Mouse (Mus musculus) spleen, adult 2 months (tissue): ENCODE data around the gene Synrg. TPM values are rescaled to one million over a fixed set of nuclear protein-coding genes. Genes with fewer than 3 reads are reported as not detected.

Experiments
- DNase-seq, 2 experiments: peaks; one replicate each; pipeline versions ENCODE4 v3.0.0 to v3.0.0-alpha.2; 2012 to 2021; ENCODE audit warnings: low spot score in 2 of 2, low read depth in 1 of 2
- H3K27ac ChIP-seq: fragments of 200-500 bp; 2 replicates; pipeline ENCODE4 v1.5.1; 2012; ENCODE audit warnings: low read length, inconsistent platforms; ENCODE audit not compliant: insufficient read depth
- H3K27me3 ChIP-seq: fragments of 200-500 bp; 2 replicates; pipeline ENCODE4 v1.6.1; 2012; ENCODE audit warnings: mild to moderate bottlenecking, moderate library complexity, low read length, inconsistent platforms; ENCODE audit not compliant: control insufficient read depth, insufficient read depth
- H3K36me3 ChIP-seq: fragments of 200-500 bp; 2 replicates; pipeline ENCODE4 v1.6.1; 2012; ENCODE audit warnings: mild to moderate bottlenecking, low read length, inconsistent platforms; ENCODE audit not compliant: control insufficient read depth, insufficient read depth
- H3K4me1 ChIP-seq: fragments of 200-500 bp; 2 replicates; pipeline ENCODE4 v1.6.1; 2011; ENCODE audit warnings: inconsistent platforms; ENCODE audit not compliant: control insufficient read depth, insufficient read depth, insufficient read length
- H3K4me3 ChIP-seq: fragments of 200-500 bp; 2 replicates; pipeline ENCODE4 v1.5.1; 2011; ENCODE audit warnings: mild to moderate bottlenecking, inconsistent platforms; ENCODE audit not compliant: insufficient read depth, insufficient read length; ENCODE audit errors: extremely low read depth
- CTCF ChIP-seq: fragments of 200-500 bp; IDR thresholded peaks from 2 replicates; pipeline ENCODE4 v1.5.1; 2011; ENCODE audit warnings: mild to moderate bottlenecking, inconsistent platforms; ENCODE audit not compliant: insufficient read depth, insufficient read length, insufficient replicate concordance; ENCODE audit errors: extremely low read depth
- POLR2A ChIP-seq: fragments of 200-500 bp; IDR thresholded peaks from 2 replicates; pipeline ENCODE4 v1.6.1; 2011; ENCODE audit warnings: low read depth, low read length, inconsistent platforms
- WGBS: fragments of 180-500 bp; shearing (Covaris S2); methylation state at CpG from one replicate; pipeline ENCODE4 v1.1.7; 2018; 5-methylcytosine and 5-hydroxymethylcytosine counted together
- polyA plus RNA-seq: library from polyadenylated mRNA; depleted of rRNA; stranded (reverse); fragments of >200 nt; gene quantifications from 2 replicates; pipeline ENCODE4 v1.2.3, GENCODE M21; 2012

Gene Synrg
- polyA plus RNA-seq, 1 experiment, result 19.4 TPM

GRCm38 (mm10) chr11:83991701-83992100 is 27.5 kb downstream of the Synrg start:
- WGBS, result 88% methylated on average over 4 of the region's 4 CpGs
- no peak overlapping the region for H3K4me3 ChIP-seq
- H3K27ac ChIP-seq, result no peak overlapping the region
- DNase-seq, result no peak
- no peaks in the 10 kb centered on the region for H3K4me1 ChIP-seq
- H3K27me3 ChIP-seq, result no peaks in the 10 kb centered on the region
- no peak for TF ChIP-seq POLR2A
- no peak for TF ChIP-seq CTCF
- peaks cover 26% of the 10 kb centered on the region for H3K36me3 ChIP-seq

GRCm38 (mm10) chr11:83993428-83993827 is 29.2 kb downstream of the Synrg start:
- DNase-seq, result no peak
- H3K36me3 ChIP-seq, result peaks cover 34% of the 10 kb centered on the region

GRCm38 (mm10) chr11:83994481-83994880 is 30.3 kb downstream of the Synrg start:
- no peaks in the 10 kb centered on the region for H3K4me1 ChIP-seq
- H3K4me3 ChIP-seq, result no peak overlapping the region
- TF ChIP-seq CTCF (no peak), POLR2A (no peak)
- 92% methylated on average over 3 of the region's 3 CpGs for WGBS
- H3K36me3 ChIP-seq, result peaks cover 34% of the 10 kb centered on the region
- H3K27me3 ChIP-seq, result no peaks in the 10 kb centered on the region
- DNase-seq, result no peak
- no peak overlapping the region for H3K27ac ChIP-seq

More at GRCm38 (mm10) chr11:83993428-83993827, 29.2 kb downstream of the Synrg start:
- no peak overlapping the region for H3K27ac ChIP-seq
- no peak overlapping the region for H3K4me3 ChIP-seq
- 87% methylated on average over 2 of the region's 2 CpGs for WGBS
- H3K4me1 ChIP-seq, result no peaks in the 10 kb centered on the region
- TF ChIP-seq CTCF, result no peak
- no peak for TF ChIP-seq POLR2A
- H3K27me3 ChIP-seq, result no peaks in the 10 kb centered on the region

DNA sequence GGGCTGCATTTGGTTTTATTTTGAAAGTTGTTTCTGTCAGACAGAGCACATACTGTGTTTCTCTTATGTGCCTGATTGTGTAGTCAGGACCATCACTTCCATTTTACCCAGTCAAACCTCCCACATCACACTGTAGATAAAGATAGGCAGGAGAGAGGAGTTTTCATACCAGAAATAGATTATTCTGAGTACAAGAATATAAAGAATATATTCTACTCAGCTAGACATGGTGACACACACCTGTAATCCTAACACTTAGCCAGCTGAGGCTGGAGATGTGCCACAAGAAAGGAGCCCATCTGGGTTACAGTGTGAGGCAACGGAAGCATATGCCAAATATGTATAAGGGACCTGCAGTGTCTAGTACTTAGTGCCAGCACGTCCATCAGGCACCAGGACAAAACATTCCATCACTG is 31.3 kb downstream of the Synrg start:
- Histone ChIP-seq H3K27ac (no peak overlapping the region), H3K4me3 (no peak overlapping the region), H3K36me3 (peaks cover 36% of the 10 kb centered on the region), H3K4me1 (no peaks in the 10 kb centered on the region), H3K27me3 (no peaks in the 10 kb centered on the region)
- DNase-seq, result no peak
- WGBS, result 96% methylated on average over 2 of the region's 2 CpGs
- TF ChIP-seq CTCF, result no peak
- no peak for TF ChIP-seq POLR2A

GRCm38 (mm10) chr11:83997171-83997868 is 33.1 kb downstream of the Synrg start:
- 96% methylated on average over 5 of the region's 5 CpGs for WGBS
- TF ChIP-seq POLR2A (no peak), CTCF (no peak)
- DNase-seq, result no peak
- Histone ChIP-seq H3K4me3 (no peak overlapping the region), H3K27ac (no peak overlapping the region), H3K36me3 (peaks cover 35% of the 10 kb centered on the region), H3K27me3 (no peaks in the 10 kb centered on the region), H3K4me1 (no peaks in the 10 kb centered on the region)

- 95% methylated on average over 3 of the region's 3 CpGs for WGBS
- TF ChIP-seq POLR2A, result no peak
- no peak for TF ChIP-seq CTCF
- H3K27me3 ChIP-seq, result no peaks in the 10 kb centered on the region
- no peak overlapping the region for H3K4me3 ChIP-seq
- DNase-seq, result no peak
- H3K4me1 ChIP-seq, result no peaks in the 10 kb centered on the region
- H3K36me3 ChIP-seq, result peaks cover 37% of the 10 kb centered on the region
- no peak overlapping the region for H3K27ac ChIP-seq
Observed at GRCm38 (mm10) chr11:83998993-83999392, 34.8 kb downstream of the Synrg start.

- Histone ChIP-seq H3K27me3 (no peaks in the 10 kb centered on the region), H3K36me3 (peaks cover 35% of the 10 kb centered on the region), H3K4me1 (no peaks in the 10 kb centered on the region), H3K27ac (no peak overlapping the region), H3K4me3 (no peak overlapping the region)
- DNase-seq, result no peak
- TF ChIP-seq POLR2A (no peak), CTCF (no peak)
- WGBS, result 94% methylated on average over 4 of the region's 4 CpGs
Observed at GRCm38 (mm10) chr11:83999411-83999915, 35.2 kb downstream of the Synrg start.
